Mouse (Mus musculus) lung, postnatal 36 days (tissue): ENCODE measurements around the gene Sergef.

Experiments
- DNase-seq: peaks from one replicate; pipeline ENCODE4 v3.0.0; 2022; ENCODE audit warnings: mixed read lengths

Sergef gene

GRCm38 (mm10) chr7:46615256-46615977 lies 24.2 kb downstream of the Sergef start:
- DNase-seq: peak; percentile 81

- DNase-seq: peak; percentile 59
These were observed 25.3 kb downstream of the Sergef start for GRCm38 (mm10) chr7:46614263-46614662.

- DNase-seq: peak; percentile 35
These were observed 26.5 kb downstream of the Sergef start for GRCm38 (mm10) chr7:46613091-46613490.

- DNase-seq: no peak
These were observed 27.1 kb downstream of the Sergef start for GRCm38 (mm10) chr7:46612421-46612937.

- peak; percentile 83 for DNase-seq
These were observed 27.6 kb downstream of the Sergef start for GRCm38 (mm10) chr7:46611970-46612369.

GRCm38 (mm10) chr7:46609317-46609716 lies 30.3 kb downstream of the Sergef start:
- no peak for DNase-seq

- DNase-seq: peak; percentile 76
These were observed 32.1 kb downstream of the Sergef start for GRCm38 (mm10) chr7:46607428-46608055.

- DNase-seq: peak; percentile 19
These were observed 32.6 kb downstream of the Sergef start for GRCm38 (mm10) chr7:46607031-46607426.

- peak; percentile 80 for DNase-seq
These were observed 33.1 kb downstream of the Sergef start for GRCm38 (mm10) chr7:46606391-46607030.

GRCm38 (mm10) chr7:46603051-46603450 lies 36.6 kb downstream of the Sergef start:
- peak; percentile 50 for DNase-seq

GRCm38 (mm10) chr7:46602079-46602478 lies 37.5 kb downstream of the Sergef start:
- DNase-seq: no peak

GRCm38 (mm10) chr7:46601097-46601496 lies 38.5 kb downstream of the Sergef start:
- DNase-seq: no peak

- no peak for DNase-seq
These were observed 42.6 kb downstream of the Sergef start for GRCm38 (mm10) chr7:46597006-46597405.

GRCm38 (mm10) chr7:46591546-46591945 lies 48.1 kb downstream of the Sergef start:
- no peak for DNase-seq

GRCm38 (mm10) chr7:46589181-46589580 lies 50.4 kb downstream of the Sergef start:
- no peak for DNase-seq

- no peak for DNase-seq
These were observed 51.6 kb downstream of the Sergef start for GRCm38 (mm10) chr7:46588005-46588404.

GRCm38 (mm10) chr7:46587466-46587865 lies 52.1 kb downstream of the Sergef start:
- no peak for DNase-seq

- DNase-seq: no peak
These were observed 52.9 kb downstream of the Sergef start for GRCm38 (mm10) chr7:46586621-46587216.

GRCm38 (mm10) chr7:46582750-46583149 lies 56.9 kb downstream of the Sergef start:
- no peak for DNase-seq

GRCm38 (mm10) chr7:46581358-46581930 lies 58.2 kb downstream of the Sergef start:
- DNase-seq: no peak

GRCm38 (mm10) chr7:46578091-46578490 lies 61.5 kb downstream of the Sergef start:
- DNase-seq: no peak

- DNase-seq: no peak
These were observed 63.7 kb downstream of the Sergef start for GRCm38 (mm10) chr7:46575897-46576296.
